In the genomic region with DNA sequence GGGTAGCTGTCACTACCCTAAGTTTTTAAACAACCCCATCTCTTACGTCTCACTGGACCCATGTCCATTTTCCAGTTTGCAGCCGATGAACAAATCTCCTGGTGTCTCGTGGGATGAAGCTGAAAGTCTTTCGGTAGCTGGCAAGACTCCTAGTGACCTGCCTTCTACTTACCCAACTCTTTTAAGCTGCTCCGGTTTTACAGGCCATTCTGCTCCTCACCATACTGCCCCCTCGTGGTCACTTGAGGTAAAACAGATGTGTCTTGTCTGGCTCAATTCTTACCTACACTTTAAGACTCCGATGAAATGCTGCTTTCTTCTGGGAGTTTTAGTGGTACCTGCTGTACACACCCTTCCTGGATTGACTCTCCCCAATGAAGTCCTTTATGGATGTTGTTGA, we compare ENCODE assay signal across 8 mouse cellular contexts. TPM values are rescaled to one million over a fixed set of nuclear protein-coding genes. Genes with fewer than 3 reads are reported as not detected.
DNase-seq lines count a peak whose midpoint lies in the region; ATAC-seq and TF ChIP-seq lines count a peak whose summit lies in the region.
"Had no signal": no experiment of that assay in that cellular context is flagged by ENCODE, and none has a peak within 500 bp of the region (broad histone marks: within the 10 kb centered on the region; RNA-seq: fewer than 3 reads in every experiment).

No protein-coding gene starts in this region.

- ATAC-seq in erythroid progenitor cell, adult 5-6 weeks (replicated peaks; ENCODE audit: low FRiP score, poor library complexity, severe bottlenecking), result peak; percentile 59

- peaks cover 2 to 7% of the 10 kb centered on the region in 2 experiments; a peak in 1 of 4 replicates for H3K4me1 ChIP-seq in CH12.LX (ENCODE audit: control insufficient read depth in 1 of 2, insufficient read depth in 2 of 2)
- H3K4me1 ChIP-seq in spleen, adult 2 months (ENCODE audit: control insufficient read depth, insufficient read depth, insufficient read length), result no peaks in the 10 kb centered on the region
- H3K4me1 ChIP-seq: limb, embryonic 15.5 days had no signal

- peak; percentile 78 to 95 for TF ChIP-seq CTCF in CH12.LX (conservative IDR thresholded peaks at IDR 0.05 in 1 of 2, IDR thresholded peaks at IDR 0.05 in 1 of 2; ENCODE audit: low read depth in 2 of 2, low read length in 2 of 2)
- TF ChIP-seq CTCF in brain, embryonic 14.5 days (IDR thresholded peaks at IDR 0.05; ENCODE audit: borderline replicate concordance, extremely low read depth, insufficient read depth, insufficient read length), result peak; percentile 77; the same call in 1 of the 2 replicates
- TF ChIP-seq CTCF in spleen, adult 2 months (IDR thresholded peaks at IDR 0.05; ENCODE audit: extremely low read depth, insufficient read depth, insufficient read length, insufficient replicate concordance), result peak; percentile 43; the same call in 1 of the 2 replicates

- TF ChIP-seq EP300 in CH12.LX (IDR thresholded peaks at IDR 0.05; ENCODE audit: low read length), result no peak

- peak; percentile 85 to 87 for DNase-seq in B cell, adult 2 months
- DNase-seq in CH12.LX (ENCODE audit: extremely low read depth), result peak; percentile 83
- DNase-seq in brain, embryonic 14.5 days (ENCODE audit: low read depth), result peak; percentile 78
- DNase-seq in kidney, postnatal 4 days, result peak; percentile 80 to 81
- DNase-seq in lung, postnatal 14 days, result peak; percentile 82
- peak in 1 of 2 experiments; percentile 66 for DNase-seq in spleen, adult 2 months (ENCODE audit: low read depth in 1 of 2, low spot score in 2 of 2)

- H3K79me2 ChIP-seq in CH12.LX (replicated peaks; ENCODE audit: control insufficient read depth, extremely low read depth, insufficient read depth, poor library complexity, severe bottlenecking), result no peaks in the 10 kb centered on the region

- in situ Hi-C loops in CH12.LX (cut with MboI; ENCODE audit: low pct_ligation_motif_present, low pct_unique_long_range_greater_than_20kb, low sequenced_read_pairs), result no loop called here

- no peak overlapping the region for H3K4me3 ChIP-seq in CH12.LX (replicated peaks in 1 of 3; ENCODE audit: low read depth in 2 of 3, low read length in 2 of 3, poor library complexity in 1 of 3)
- no peak overlapping the region for H3K4me3 ChIP-seq in spleen, adult 2 months (ENCODE audit: extremely low read depth, insufficient read depth, insufficient read length)
- H3K4me3 ChIP-seq: limb, embryonic 15.5 days had no signal

- no peaks in the 10 kb centered on the region for H3K27me3 ChIP-seq in CH12.LX (replicated peaks)
- H3K27me3 ChIP-seq in spleen, adult 2 months (ENCODE audit: control insufficient read depth, insufficient read depth, low read length), result no peaks in the 10 kb centered on the region
- H3K27me3 ChIP-seq: limb, embryonic 15.5 days had no signal

- TF ChIP-seq RAD21 in CH12.LX (IDR thresholded peaks at IDR 0.05; ENCODE audit: low read depth, low read length), result peak; percentile 43

- no peaks in the 10 kb centered on the region for H3K9me3 ChIP-seq in CH12.LX (replicated peaks; ENCODE audit: low read length)
- H3K9me3 ChIP-seq: limb, embryonic 15.5 days had no signal

- no peaks in the 10 kb centered on the region for H3K36me3 ChIP-seq in CH12.LX (replicated peaks in 1 of 2; ENCODE audit: control insufficient read depth in 1 of 2, insufficient read depth in 1 of 2, low read length in 1 of 2)
- no peaks in the 10 kb centered on the region for H3K36me3 ChIP-seq in spleen, adult 2 months (ENCODE audit: control insufficient read depth, insufficient read depth, low read length)
- H3K36me3 ChIP-seq: limb, embryonic 15.5 days had no signal

- no peak for TF ChIP-seq POLR2A in CH12.LX (IDR thresholded peaks at IDR 0.05; ENCODE audit: low read depth, low read length)
- TF ChIP-seq POLR2A in brain, embryonic 14.5 days (IDR thresholded peaks at IDR 0.05; ENCODE audit: borderline replicate concordance, extremely low read depth, insufficient read depth, insufficient read length, poor library complexity, severe bottlenecking), result no peak
- no peak for TF ChIP-seq POLR2A in spleen, adult 2 months (IDR thresholded peaks at IDR 0.05; ENCODE audit: low read depth, low read length)

- no peak overlapping the region for H3K9ac ChIP-seq in CH12.LX (ENCODE audit: insufficient read depth, low read depth)
- H3K9ac ChIP-seq: limb, embryonic 15.5 days had no signal

- 33% methylated on average over 7 of the region's 7 CpGs for WGBS in spleen, adult 2 months

- no peak overlapping the region for H3K27ac ChIP-seq in CH12.LX (ENCODE audit: insufficient read depth, low read depth)
- H3K27ac ChIP-seq in spleen, adult 2 months (ENCODE audit: insufficient read depth, low read length), result no peak overlapping the region
- H3K27ac ChIP-seq: limb, embryonic 15.5 days had no signal

- H3K4me2 ChIP-seq in CH12.LX (ENCODE audit: insufficient read depth, low read depth, poor library complexity, severe bottlenecking), result no peak overlapping the region
- H3K4me2 ChIP-seq: limb, embryonic 15.5 days had no signal

- dilution Hi-C loops in CH12.LX (cut with MboI; ENCODE audit: extremely low pct_ligation_motif_present, extremely low pct_unique_long_range_greater_than_20kb, low sequenced_read_pairs), result no loop called here

TF ChIP-seq in CH12.LX, 34 proteins besides CTCF, POLR2A, EP300 and RAD21:
- TF ChIP-seq MYC (IDR thresholded peaks at IDR 0.05; ENCODE audit: low read depth, low read length), result 0 out of 2 replicates have a peak, but pooled peaks have one; percentile 29
- no peak for TF ChIP-seq ELF1 (IDR thresholded peaks at IDR 0.05; ENCODE audit: low read depth, low read length)
- TF ChIP-seq SIN3A (IDR thresholded peaks at IDR 0.05; ENCODE audit: low read length), result no peak
- no peak for TF ChIP-seq PAX5 (IDR thresholded peaks at IDR 0.05; ENCODE audit: low read length)
- no peak for TF ChIP-seq USF1 (IDR thresholded peaks at IDR 0.05; ENCODE audit: low read depth, low read length)
- no peak for TF ChIP-seq USF2 (conservative IDR thresholded peaks at IDR 0.05; ENCODE audit: low read depth, low read length)
- no peak for TF ChIP-seq JUND (conservative IDR thresholded peaks at IDR 0.05; ENCODE audit: low read depth, low read length)
- TF ChIP-seq MAFK (IDR thresholded peaks at IDR 0.05; ENCODE audit: insufficient replicate concordance, low read length), result no peak
- TF ChIP-seq ZKSCAN1 (IDR thresholded peaks at IDR 0.05; ENCODE audit: borderline replicate concordance, low read depth, low read length), result no peak
- TF ChIP-seq GABPA (IDR thresholded peaks at IDR 0.05; ENCODE audit: insufficient replicate concordance, low read depth, low read length), result no peak
- TF ChIP-seq TCF12 (IDR thresholded peaks at IDR 0.05; ENCODE audit: low read depth, low read length), result no peak
- peak; percentile 39 for TF ChIP-seq SMC3 (IDR thresholded peaks at IDR 0.05; ENCODE audit: low read depth, low read length)
- TF ChIP-seq CHD1 (IDR thresholded peaks at IDR 0.05; ENCODE audit: low read depth, low read length), result no peak
- no peak for TF ChIP-seq NRF1 (IDR thresholded peaks at IDR 0.05; ENCODE audit: low read depth, low read length)
- TF ChIP-seq JUN (IDR thresholded peaks at IDR 0.05; ENCODE audit: insufficient read depth, low read depth, low read length), result no peak

RNA-seq across cellular contexts. Expression of gene Naa30, which starts 18.2 kb away (rescaled TPM):
- total RNA-seq in CH12.LX (2012; rRNA removed) (13.5 and 15.2 TPM in 2 replicates), CH12.LX (2014; rRNA removed) (26.5 and 31.4 TPM in 2 replicates)
- 23.5 and 25.6 TPM in 2 replicates for polyA plus RNA-seq in CH12.LX (2012; ENCODE audit: insufficient read length, low read depth)
- 26.7 and 29.2 TPM in 2 replicates for polyA plus RNA-seq in brain, embryonic 14.5 days (2012; rRNA removed)
- total RNA-seq in erythroid progenitor cell, adult 5-6 weeks (2015; ENCODE audit: low replicate concordance), result 9.4 and 12.2 TPM in 2 replicates
- total RNA-seq in erythroid progenitor cell, adult 5-6 weeks (2017; ENCODE audit: low replicate concordance), result 13.2 and 24.1 TPM in 2 replicates
- polyA plus RNA-seq in spleen, adult 2 months (2012; rRNA removed), result 4.4 and 5.7 TPM in 2 replicates
